Mouse (Mus musculus): ENCODE data around the gene Repin1.
"Not testable (repeated sequence)": the region's sequence is repeated elsewhere in the genome, so short reads cannot be mapped to it uniquely, and the experiment has no call there.

Gene Repin1

DNA sequence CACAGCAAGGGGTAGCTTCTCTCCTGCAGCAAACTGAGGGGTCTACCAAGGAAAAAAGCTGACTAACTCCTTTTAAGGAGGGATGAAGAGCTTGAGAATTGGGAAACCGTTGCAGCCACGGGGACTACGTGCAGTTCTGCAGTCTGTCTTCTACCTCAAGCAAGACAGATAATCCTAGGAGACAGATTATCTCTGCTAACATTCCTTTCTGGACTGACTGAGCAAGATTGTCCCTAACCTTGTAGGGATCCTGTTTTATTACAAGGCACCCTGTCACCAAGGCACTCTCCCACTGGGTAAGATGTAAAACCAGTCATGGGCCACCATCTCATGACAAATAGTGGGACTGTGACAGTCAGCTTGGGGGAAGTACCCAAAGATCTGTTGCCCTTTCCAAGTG is 12.4 kb upstream of the Repin1 start:
- no peak for DNase-seq

DNA sequence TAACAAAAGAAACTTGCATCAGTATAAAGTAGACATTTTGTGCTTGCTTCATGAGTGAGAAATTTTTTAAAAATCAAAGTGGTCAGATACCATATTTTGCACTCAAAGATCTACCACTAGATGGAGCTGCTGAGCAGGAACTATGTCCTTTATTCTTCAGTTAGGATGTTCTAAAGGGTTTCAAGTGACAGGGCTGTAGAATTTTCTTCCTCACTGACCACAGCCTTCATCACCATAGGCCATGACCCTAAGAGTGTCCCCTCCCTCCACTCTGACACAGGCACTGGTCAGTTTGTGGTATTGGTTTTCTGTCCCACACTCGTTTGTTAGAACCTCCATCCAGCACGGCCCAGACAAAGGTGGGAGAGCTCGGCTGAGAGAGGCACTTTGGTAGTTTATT is 11.6 kb upstream of the Repin1 start:
- no peak for DNase-seq

DNA sequence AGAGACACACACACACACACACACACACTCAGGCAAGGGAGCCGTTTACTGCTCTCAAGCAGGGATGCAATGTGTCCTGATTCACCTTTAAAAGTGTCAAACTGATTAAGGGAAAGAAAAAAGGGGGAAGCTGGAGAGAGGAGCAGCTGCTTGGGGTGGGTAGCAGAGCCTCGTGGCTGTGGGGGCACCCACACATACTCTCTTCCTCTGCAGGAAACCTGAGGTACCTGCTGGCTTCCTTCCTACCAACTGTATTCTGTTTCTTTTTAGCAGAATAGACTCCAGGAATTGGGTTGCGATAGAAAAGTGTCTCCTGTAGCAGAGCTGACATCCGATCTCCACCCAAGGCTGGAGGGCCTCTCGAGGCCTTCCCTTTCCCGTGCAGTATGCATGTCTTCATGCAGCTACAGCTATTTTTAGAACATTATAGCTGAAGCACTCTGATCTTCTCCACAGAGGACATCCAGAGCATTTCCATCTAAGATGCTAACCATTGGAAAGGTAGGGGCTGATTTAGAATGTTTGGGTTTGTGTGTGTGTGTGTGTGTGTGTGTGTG is 4.4 kb upstream of the Repin1 start, which contains the start of gene Gm45021:
Gm45021 (plus strand) TSS at position 417 of the 557 bp plus-strand sequence.
- DNase-seq: no peak

GRCm38 (mm10) chr6:48591221-48591845 is 2.4 kb upstream of the Repin1 start:
- DNase-seq: no peak

GRCm38 (mm10) chr6:48591871-48592270 is 1.8 kb upstream of the Repin1 start:
- DNase-seq: no peak

DNA sequence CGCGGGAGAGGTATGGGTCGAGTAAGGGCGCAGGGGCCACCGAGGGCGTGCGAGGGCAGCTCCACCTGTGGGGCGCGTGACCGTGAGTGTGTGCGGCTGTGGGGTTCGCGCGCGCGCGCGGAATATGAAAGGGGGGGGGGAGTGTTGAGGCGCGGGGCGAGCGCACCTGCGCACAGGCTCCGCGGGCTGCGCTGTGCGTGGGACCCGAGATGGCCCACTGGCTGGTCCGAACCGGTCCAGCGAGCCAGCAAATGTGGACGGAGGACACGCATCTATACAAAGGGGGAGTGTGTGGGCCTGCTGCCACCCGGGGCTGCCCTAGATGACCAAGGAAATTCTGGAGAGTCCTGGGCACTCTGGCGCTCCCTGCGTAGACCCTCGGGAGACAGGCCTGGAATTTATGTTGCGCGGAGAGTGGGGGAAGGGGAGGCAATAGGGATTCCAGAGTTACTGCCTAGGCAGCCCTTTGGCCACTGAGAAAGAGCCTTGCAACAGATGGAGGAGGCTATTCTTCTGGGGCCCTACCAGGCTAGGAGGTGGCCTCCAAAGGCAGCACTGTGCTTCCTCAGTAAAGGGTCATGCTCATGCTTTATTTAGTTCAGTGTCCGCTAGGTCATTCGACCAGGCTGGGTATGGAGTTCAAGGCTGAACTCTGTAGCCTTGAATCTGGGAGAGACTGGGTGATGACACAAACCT is 508 bp downstream of the Repin1 start:
- DNase-seq: no peak

DNA sequence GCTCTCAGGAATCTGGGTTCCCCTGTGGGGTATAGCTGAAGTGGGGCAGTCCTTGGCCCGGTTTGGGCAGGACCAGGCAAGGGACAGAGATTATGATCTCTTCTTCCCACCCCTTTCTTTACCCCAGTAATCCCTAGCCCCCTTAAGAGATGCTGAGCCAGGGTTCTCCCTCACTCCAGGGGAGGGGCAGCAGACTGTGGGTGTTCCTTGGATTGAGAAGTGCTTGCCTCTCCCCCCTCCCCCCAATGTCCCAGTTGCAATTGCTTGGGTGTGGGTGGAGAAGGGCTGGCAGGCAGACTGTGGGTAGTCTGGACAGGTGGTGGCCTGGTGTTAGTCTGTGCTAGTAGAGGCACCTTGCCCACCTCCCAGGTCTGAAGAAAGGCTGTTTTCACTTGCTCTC is 1.6 kb downstream of the Repin1 start:
- no peak for DNase-seq

DNA sequence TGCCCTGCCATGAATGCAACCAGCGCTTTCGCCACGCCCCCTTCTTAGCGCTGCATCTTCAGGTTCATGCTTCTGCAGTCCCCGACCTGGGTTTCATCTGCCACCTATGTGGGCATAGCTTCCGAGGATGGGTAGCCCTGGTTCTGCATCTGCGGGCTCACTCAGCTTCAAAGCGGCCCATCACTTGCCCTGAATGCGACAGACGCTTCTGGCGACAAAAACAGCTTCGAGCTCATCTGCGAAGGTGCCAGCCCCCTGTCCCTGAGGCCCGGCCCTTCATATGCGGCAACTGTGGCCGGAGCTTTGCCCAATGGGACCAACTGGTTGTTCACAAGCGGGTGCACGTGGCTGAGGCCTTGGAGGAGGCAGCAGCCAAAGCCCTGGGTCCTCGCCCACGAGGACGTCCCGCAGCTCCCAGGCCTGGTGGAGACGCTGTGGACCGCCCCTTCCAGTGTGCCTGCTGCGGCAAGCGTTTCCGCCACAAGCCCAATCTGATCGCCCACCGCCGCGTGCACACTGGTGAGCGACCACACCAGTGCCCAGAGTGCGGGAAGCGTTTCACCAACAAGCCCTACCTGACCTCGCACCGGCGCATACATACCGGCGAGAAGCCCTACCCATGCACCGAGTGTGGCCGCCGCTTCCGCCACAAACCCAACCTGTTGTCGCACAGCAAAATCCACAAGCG is 3.0 kb downstream of the Repin1 start:
- no peak for DNase-seq

DNA sequence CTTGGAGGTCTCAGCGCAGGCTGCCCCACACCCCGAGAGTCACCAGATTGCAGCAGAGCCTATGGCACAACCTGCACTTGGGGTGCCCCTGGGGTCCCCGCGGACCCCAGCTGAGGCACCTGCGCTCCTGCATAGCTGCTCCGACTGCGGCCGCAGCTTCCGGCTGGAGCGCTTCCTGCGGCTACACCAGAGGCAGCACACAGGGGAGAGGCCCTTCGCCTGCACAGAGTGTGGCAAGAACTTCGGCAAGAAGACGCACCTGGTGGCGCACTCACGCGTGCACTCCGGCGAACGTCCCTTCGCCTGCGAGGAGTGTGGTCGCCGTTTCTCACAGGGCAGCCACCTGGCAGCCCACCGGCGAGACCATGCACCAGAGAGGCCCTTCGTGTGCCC is 3.5 kb downstream of the Repin1 start:
- no peak for DNase-seq

GRCm38 (mm10) chr6:48600594-48600993 is 6.9 kb downstream of the Repin1 start:
- DNase-seq: no peak

- peak; percentile 88 to 91 for DNase-seq
Observed at GRCm38 (mm10) chr6:48601271-48602079, 7.8 kb downstream of the Repin1 start, which contains the start of gene Zfp775. TSS of gene Zfp775 (plus strand) at chr6:48602063.

GRCm38 (mm10) chr6:48602080-48602741 is 8.5 kb downstream of the Repin1 start:
- no peak for DNase-seq

- DNase-seq: no peak
Observed at GRCm38 (mm10) chr6:48608124-48608523, 14.4 kb downstream of the Repin1 start.

GRCm38 (mm10) chr6:48609512-48609911 is 15.8 kb downstream of the Repin1 start:
- DNase-seq: no peak

DNA sequence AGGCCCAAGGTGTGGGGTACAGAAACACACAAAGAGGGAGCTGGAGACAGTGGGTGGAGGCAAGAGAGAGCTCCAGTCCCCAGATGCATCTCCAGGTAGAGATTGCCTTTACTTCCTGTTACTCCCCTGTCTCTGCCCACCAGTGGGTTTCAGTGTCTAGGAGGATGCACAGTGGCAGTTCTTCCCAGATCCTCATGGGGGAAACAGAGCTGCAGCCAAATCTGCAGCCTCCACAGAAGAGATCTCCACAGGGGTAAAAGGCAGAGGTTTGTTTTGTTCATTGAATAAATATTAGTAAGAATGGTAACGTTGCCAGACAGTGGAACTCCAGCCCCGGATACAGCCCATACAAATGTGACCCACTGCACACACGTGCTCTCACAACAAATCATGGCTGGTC is 17.0 kb downstream of the Repin1 start:
- no peak for DNase-seq

- DNase-seq: no peak
Observed at GRCm38 (mm10) chr6:48613464-48613863, 19.8 kb downstream of the Repin1 start.

- DNase-seq: no peak
Observed at GRCm38 (mm10) chr6:48614756-48615155, 21.1 kb downstream of the Repin1 start.

DNA sequence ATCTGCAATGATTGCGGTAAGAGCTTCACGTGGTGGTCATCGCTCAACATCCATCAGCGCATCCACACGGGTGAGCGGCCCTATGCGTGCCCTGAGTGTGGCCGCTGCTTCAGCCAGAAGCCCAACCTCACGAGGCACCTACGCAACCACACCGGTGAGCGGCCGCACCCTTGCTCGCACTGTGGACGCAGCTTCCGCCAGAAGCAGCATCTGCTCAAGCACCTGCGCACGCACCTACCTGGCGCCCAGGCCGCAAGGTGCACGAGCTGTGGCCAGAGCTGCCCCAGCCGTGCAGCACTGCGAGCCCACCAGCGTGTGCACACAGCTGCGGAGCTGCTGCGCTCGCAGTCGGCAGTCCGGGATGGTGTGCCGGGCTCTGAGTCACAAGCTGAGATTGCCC is 26.3 kb downstream of the Repin1 start:
- no peak for DNase-seq

GRCm38 (mm10) chr6:48622186-48622843 is 28.6 kb downstream of the Repin1 start:
- DNase-seq: not testable (repeated sequence)

DNA sequence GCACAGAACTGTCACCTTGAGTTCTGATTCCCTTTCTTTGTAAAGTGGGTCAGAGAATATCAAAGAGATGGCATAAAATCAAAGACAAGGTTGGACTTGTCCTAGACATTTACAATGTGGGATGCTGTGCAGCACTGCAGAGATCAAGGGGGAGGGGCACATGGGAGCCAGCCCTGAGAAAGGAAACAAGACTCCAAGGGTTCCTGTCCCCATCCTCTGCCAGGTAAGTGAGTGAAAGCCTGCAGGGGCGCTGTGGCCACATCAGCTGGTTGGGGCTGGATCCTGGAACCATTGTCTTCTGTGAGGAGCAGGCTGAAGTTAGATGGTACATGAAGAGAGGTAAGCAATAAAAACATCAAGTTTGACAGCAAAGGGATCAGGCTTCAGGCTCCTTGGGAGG is 29.8 kb downstream of the Repin1 start:
- no peak for DNase-seq

DNA sequence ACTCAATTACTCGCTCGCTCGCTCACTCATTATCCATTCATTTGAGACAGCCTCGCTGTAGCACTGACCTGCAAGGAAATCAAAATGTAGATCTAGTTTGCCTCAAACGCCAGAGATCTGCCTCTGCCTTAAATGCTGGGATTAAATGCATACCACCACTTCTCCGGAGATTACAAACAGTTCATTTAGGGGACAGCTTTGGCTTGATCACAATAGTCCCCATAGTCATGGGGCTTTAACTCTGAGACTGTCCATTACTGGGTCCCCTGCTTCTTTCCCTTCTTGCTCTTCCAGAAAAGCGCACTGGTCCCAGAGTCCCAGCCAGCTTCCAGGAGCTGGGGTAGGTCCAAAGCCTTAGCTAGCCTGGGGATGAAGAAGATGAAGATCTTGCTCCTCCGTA is 32.8 kb downstream of the Repin1 start, which contains the start of gene AI854703:
AI854703 (plus strand) TSS at position 301 of the 400 bp plus-strand sequence.
- no peak for DNase-seq

DNA sequence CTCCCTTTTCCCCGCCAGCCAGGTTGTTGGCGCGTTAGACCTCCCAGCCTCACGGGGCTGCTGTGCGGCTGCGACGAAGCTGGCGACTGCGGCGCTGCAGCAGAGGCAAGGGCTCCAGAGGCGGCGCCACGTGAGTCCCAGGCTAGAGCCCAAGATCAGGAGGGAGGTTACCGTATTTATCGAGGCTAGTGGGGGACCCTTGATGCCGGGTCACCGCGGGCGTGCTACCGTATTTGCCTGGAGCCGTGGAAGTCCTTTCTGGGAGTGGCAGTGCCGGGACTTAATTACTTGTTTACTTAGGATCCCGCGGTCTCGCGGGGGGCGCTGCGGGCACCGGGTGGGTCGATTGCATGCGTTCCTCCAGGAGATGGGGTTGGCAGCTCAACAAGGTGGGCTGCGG is 33.3 kb downstream of the Repin1 start:
- no peak for DNase-seq
